Mouse (Mus musculus) stomach, embryonic 15.5 days (tissue): Measurements from ENCODE around the gene 4430402I18Rik. TPM values are rescaled to one million over a fixed set of nuclear protein-coding genes. Genes with fewer than 3 reads are reported as not detected.

Experiments used
- ATAC-seq: fragments of 200-750 bp; cut with Nextera tagmentation; 2 replicates; pipeline ENCODE4 v1.8.0; 2017; ENCODE audit warnings: low read depth, moderate number of reproducible peaks, moderate TSS enrichment; ENCODE audit not compliant: insufficient read depth, low FRiP score
- H3K27ac ChIP-seq: fragments of 300-500 bp; sonication (generic); 2 replicates; pipeline ENCODE4 v1.5.1; 2015; ENCODE audit warnings: mild to moderate bottlenecking, inconsistent platforms
- H3K27me3 ChIP-seq: fragments of 300-500 bp; sonication (generic); replicated peaks from 2 replicates; pipeline ENCODE4 v1.6.1; 2015; ENCODE audit warnings: inconsistent platforms
- H3K36me3 ChIP-seq: fragments of 300-500 bp; sonication (generic); 2 replicates; pipeline ENCODE4 v1.6.1; 2015; ENCODE audit warnings: inconsistent platforms
- H3K4me1 ChIP-seq: fragments of 300-500 bp; sonication (generic); 2 replicates; pipeline ENCODE4 v1.6.1; 2015; ENCODE audit warnings: inconsistent platforms
- H3K4me2 ChIP-seq: fragments of 300-500 bp; sonication (generic); 2 replicates; pipeline ENCODE4 v1.6.1; 2015; ENCODE audit warnings: mild to moderate bottlenecking, inconsistent platforms
- H3K4me3 ChIP-seq: fragments of 300-500 bp; sonication (generic); replicated peaks from 2 replicates; pipeline ENCODE4 v1.5.1; 2015; ENCODE audit warnings: inconsistent platforms
- H3K9ac ChIP-seq: fragments of 300-500 bp; sonication (generic); 2 replicates; pipeline ENCODE4 v1.6.1; 2015; ENCODE audit warnings: inconsistent platforms
- H3K9me3 ChIP-seq: fragments of 300-500 bp; sonication (generic); 2 replicates; pipeline ENCODE4 v1.6.1; 2016; ENCODE audit warnings: inconsistent platforms
- WGBS: fragments of 180-500 bp; shearing (Covaris S2); methylation state at CpG from one replicate; pipeline ENCODE4 v1.1.7; 2015; 5-methylcytosine and 5-hydroxymethylcytosine counted together
- polyA plus RNA-seq: library from polyadenylated mRNA; unstranded; fragments of >200 nt; fragmentation: Nextera tagmentation; extraction: Ambion mirVana; gene quantifications from 2 replicates; pipeline ENCODE4 v1.2.1, GENCODE M21; 2015

Gene 4430402I18Rik
- polyA plus RNA-seq, 1 experiment from 2014 or later: 1.9 TPM

- Histone ChIP-seq H3K27ac (no peak overlapping the region), H3K4me2 (no peak overlapping the region), H3K36me3 (no peaks in the 10 kb centered on the region), H3K9ac (no peak overlapping the region), H3K4me3 (no peak overlapping the region), H3K4me1 (no peaks in the 10 kb centered on the region), H3K27me3 (no peaks in the 10 kb centered on the region), H3K9me3 (no peaks in the 10 kb centered on the region)
- 63% methylated on average over 3 of the region's 3 CpGs for WGBS
- no peak for ATAC-seq
Measured at GRCm38 (mm10) chr19:28850510-28850909, 117.1 kb downstream of the 4430402I18Rik start.

- no peak for ATAC-seq
- no peaks in the 10 kb centered on the region for H3K36me3 ChIP-seq
- H3K4me1 ChIP-seq: no peaks in the 10 kb centered on the region
- no peaks in the 10 kb centered on the region for H3K27me3 ChIP-seq
- H3K9ac ChIP-seq: no peak overlapping the region
- H3K9me3 ChIP-seq: no peaks in the 10 kb centered on the region
- H3K27ac ChIP-seq: no peak overlapping the region
- no peak overlapping the region for H3K4me3 ChIP-seq
- no peak overlapping the region for H3K4me2 ChIP-seq
- 59% methylated on average over 8 of the region's 8 CpGs for WGBS
Measured at GRCm38 (mm10) chr19:28844946-28845710, 122.5 kb downstream of the 4430402I18Rik start.

Other genes starting within 250 kb of the 4430402I18Rik start
- gene Slc1a1, start 132.8 kb downstream of the 4430402I18Rik start, polyA plus RNA-seq: 0.36 and 0.57 TPM in 2 replicates
- 10.3 and 10.7 TPM in 2 replicates for gene Plpp6, start 3.8 kb downstream of the 4430402I18Rik start, polyA plus RNA-seq
- gene Cdc37l1, start 22.6 kb upstream of the 4430402I18Rik start, polyA plus RNA-seq: 33.5 and 33.9 TPM in 2 replicates
- gene Ak3, start 80.2 kb upstream of the 4430402I18Rik start, polyA plus RNA-seq: 107 and 115 TPM in 2 replicates
- 57.0 and 57.7 TPM in 2 replicates for gene Rcl1, start 133.6 kb upstream of the 4430402I18Rik start, polyA plus RNA-seq